Mouse (Mus musculus) lung, embryonic 16.5 days (tissue): Measurements from ENCODE around the gene Stx8. TPM values are rescaled to one million over a fixed set of nuclear protein-coding genes. Genes with fewer than 3 reads are reported as not detected.
A peak's percentile ranks its signal among the peaks of the same experiment; 100 is the strongest.

Source experiments
- ATAC-seq: fragments of 200-750 bp; cut with Nextera tagmentation; 2 replicates; pipeline ENCODE4 v1.8.0; 2017; ENCODE audit warnings: low read depth, mild to moderate bottlenecking, moderate library complexity
- H3K27ac ChIP-seq: fragments of 300-500 bp; sonication (generic); 2 replicates; pipeline ENCODE4 v1.5.1; 2014; ENCODE audit warnings: mild to moderate bottlenecking, control low read depth, low read length
- H3K27me3 ChIP-seq: fragments of 300-500 bp; sonication (generic); 2 replicates; pipeline ENCODE4 v1.6.1; 2014; ENCODE audit warnings: low read depth, low read length, mixed read lengths; ENCODE audit not compliant: control insufficient read depth, insufficient read depth
- H3K36me3 ChIP-seq: fragments of 300-500 bp; sonication (generic); 2 replicates; pipeline ENCODE4 v1.6.1; 2014; ENCODE audit warnings: low read length; ENCODE audit not compliant: control insufficient read depth, insufficient read depth
- H3K4me1 ChIP-seq: fragments of 300-500 bp; sonication (generic); replicated peaks from 2 replicates; pipeline ENCODE4 v1.6.1; 2014; ENCODE audit warnings: low read length, mixed read lengths; ENCODE audit not compliant: control insufficient read depth, insufficient read depth
- H3K4me2 ChIP-seq: fragments of 300-500 bp; sonication (generic); 2 replicates; pipeline ENCODE4 v1.6.1; 2014; ENCODE audit warnings: low read depth, low read length, control low read depth
- H3K4me3 ChIP-seq: fragments of 300-500 bp; sonication (generic); 2 replicates; pipeline ENCODE4 v1.5.1; 2014; ENCODE audit warnings: mild to moderate bottlenecking, low read length, control low read depth
- H3K9ac ChIP-seq: fragments of 300-500 bp; sonication (generic); 2 replicates; pipeline ENCODE4 v1.6.1; 2014; ENCODE audit warnings: low read length, control low read depth
- H3K9me3 ChIP-seq: fragments of 300-500 bp; sonication (generic); 2 replicates; pipeline ENCODE4 v1.6.1; 2016; ENCODE audit warnings: low read length; ENCODE audit not compliant: control insufficient read depth
- WGBS: fragments of 180-500 bp; shearing (Covaris S2); extraction: QIAGEN DNeasy Blood & Tissue Kit; methylation state at CpG from one replicate; pipeline ENCODE4 v1.1.7; 2014; 5-methylcytosine and 5-hydroxymethylcytosine counted together
- polyA plus RNA-seq: library from polyadenylated mRNA; unstranded; fragments of >200 nt; fragmentation: Nextera tagmentation; extraction: Ambion mirVana; gene quantifications from 2 replicates; pipeline ENCODE4 v1.2.1, GENCODE M21; 2015

Stx8 gene
- polyA plus RNA-seq, 1 experiment from 2014 or later: 64.7 TPM

DNA sequence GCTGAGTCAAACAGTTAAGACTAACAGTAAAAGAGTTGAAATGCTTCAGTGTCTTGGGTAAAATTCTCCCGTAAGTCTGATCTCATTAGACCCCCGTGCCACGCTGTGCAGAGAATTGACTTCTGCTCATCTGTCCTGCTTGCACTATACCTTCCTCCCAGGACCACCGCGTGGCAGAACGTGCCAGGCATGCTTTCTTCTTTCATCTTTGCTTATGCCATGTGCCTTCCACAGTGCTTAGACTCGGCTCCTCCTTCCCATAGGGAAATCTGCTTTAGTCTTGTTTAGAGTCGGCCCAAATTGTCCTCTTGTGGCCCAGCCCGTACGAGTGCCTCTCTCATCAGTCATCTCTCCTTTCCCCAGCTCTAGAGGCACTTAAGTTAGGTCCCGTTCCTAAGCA lies 1.8 kb downstream of the Stx8 start:
- H3K36me3 ChIP-seq: no peaks in the 10 kb centered on the region
- ATAC-seq: no peak
- peaks cover 14% of the 10 kb centered on the region for H3K4me1 ChIP-seq
- H3K27me3 ChIP-seq: no peaks in the 10 kb centered on the region
- H3K4me3 ChIP-seq: no peak overlapping the region
- 52% methylated on average over 11 of the region's 11 CpGs for WGBS
- H3K9me3 ChIP-seq: no peaks in the 10 kb centered on the region
- no peak overlapping the region for H3K27ac ChIP-seq
- H3K4me2 ChIP-seq: no peak overlapping the region
- no peak overlapping the region for H3K9ac ChIP-seq

DNA sequence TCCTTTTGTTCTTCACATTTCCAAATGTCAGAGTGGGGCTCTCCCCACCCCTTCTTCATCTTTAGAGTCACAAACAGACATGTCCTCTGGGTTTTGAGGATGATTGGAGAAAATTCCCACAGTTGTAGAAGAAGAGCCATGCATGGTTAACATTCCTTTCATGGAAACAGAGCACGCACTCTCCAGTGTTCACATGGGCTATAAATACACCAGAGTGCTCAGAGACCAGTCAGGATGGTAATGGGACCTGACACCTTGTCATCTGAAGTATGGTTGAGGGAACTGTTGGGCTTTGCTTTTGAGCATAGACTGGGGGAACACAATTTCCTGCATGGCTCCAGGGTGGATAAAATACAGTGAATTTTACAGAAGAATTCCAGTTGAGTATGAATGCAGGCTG lies 6.6 kb downstream of the Stx8 start:
- peak overlapping the region; percentile 63 for H3K27ac ChIP-seq
- H3K4me1 ChIP-seq: peaks cover 9% of the 10 kb centered on the region
- no peaks in the 10 kb centered on the region for H3K36me3 ChIP-seq
- 0 out of 2 replicates have a peak, but pooled peaks have one; percentile 28 for ATAC-seq
- H3K4me3 ChIP-seq: no peak overlapping the region
- H3K9me3 ChIP-seq: no peaks in the 10 kb centered on the region
- no peak overlapping the region for H3K9ac ChIP-seq
- H3K4me2 ChIP-seq: no peak overlapping the region
- 55% methylated on average over 1 of the region's 1 CpGs for WGBS
- no peaks in the 10 kb centered on the region for H3K27me3 ChIP-seq

DNA sequence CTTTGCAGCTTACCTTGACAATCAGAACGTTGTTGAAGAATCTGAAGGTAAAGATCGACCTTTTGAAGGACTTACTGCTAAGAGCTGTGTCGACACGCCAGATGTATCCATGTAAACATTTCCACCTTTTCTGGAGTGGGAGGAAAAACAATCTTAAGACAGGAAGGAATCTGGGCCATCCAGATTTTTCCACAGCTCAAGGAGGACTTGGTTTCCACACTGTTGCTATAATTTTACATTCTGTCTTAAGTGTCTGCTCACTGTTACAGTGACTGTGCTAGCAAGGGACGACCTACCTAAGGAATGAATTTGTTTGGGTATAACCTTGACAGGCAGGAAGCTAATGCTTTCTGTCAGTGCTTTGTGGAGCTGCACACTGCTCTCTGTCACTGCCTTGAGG lies 7.2 kb downstream of the Stx8 start:
- Histone ChIP-seq H3K9ac (no peak overlapping the region), H3K36me3 (no peaks in the 10 kb centered on the region), H3K4me1 (peaks cover 6% of the 10 kb centered on the region; the same call in 1 of the 2 replicates), H3K4me3 (no peak overlapping the region), H3K4me2 (no peak overlapping the region), H3K9me3 (no peaks in the 10 kb centered on the region), H3K27ac (peak overlapping the region; percentile 63), H3K27me3 (no peaks in the 10 kb centered on the region)
- 50% methylated on average over 5 of the region's 5 CpGs for WGBS
- peak; percentile 74 for ATAC-seq

DNA sequence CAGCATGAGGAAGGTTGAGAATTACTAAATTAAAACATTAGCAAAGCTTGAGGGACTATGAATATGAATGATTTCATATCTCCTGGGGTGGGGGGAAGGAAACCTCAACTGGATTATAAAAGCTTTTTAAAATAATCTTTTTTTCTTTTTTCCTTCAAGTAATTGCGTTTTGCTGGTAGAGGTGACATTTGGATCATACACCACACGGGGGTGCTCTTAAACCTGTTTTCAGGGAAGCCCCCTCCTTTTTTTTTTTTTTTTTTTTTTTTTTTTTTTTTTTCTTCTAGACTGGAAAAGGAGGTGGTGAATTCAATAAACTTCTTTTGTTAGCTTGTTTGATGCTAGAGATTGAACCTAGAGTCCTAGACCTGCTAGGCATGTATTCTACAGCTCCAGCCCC lies 9.3 kb downstream of the Stx8 start:
- H3K4me3 ChIP-seq: no peak overlapping the region
- H3K27ac ChIP-seq: no peak overlapping the region
- H3K27me3 ChIP-seq: no peaks in the 10 kb centered on the region
- no peaks in the 10 kb centered on the region for H3K36me3 ChIP-seq
- no peak overlapping the region for H3K4me2 ChIP-seq
- no peaks in the 10 kb centered on the region for H3K9me3 ChIP-seq
- no peak for ATAC-seq
- H3K4me1 ChIP-seq: 0 out of 2 replicates have a peak, but pooled peaks cover 3% of the 10 kb centered on the region
- no peak overlapping the region for H3K9ac ChIP-seq
- 6% methylated on average over 2 of the region's 2 CpGs for WGBS

DNA sequence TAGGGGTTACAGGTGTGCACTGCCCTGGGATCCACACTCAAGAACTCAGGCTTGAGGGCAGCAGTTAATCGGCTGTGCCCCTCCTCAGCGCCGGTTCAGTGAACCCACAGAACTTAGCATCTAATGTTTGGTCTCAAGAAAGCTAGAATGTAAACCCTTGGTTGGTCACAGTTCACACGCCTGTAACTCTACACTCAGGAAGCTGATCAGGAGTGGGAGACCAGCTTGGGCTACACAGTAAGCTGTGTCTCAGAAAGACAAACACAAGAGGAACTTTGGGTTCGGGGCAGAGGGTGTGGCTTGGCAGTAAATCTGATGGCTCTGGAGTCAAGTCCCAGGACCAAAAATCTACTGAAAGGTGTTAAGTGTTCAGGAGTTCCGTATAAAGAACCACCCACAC lies 17.6 kb downstream of the Stx8 start:
- Histone ChIP-seq H3K4me3 (no peak overlapping the region), H3K36me3 (no peaks in the 10 kb centered on the region), H3K27me3 (no peaks in the 10 kb centered on the region), H3K4me2 (no peak overlapping the region), H3K4me1 (no peaks in the 10 kb centered on the region), H3K9ac (no peak overlapping the region), H3K9me3 (no peaks in the 10 kb centered on the region), H3K27ac (no peak overlapping the region)
- ATAC-seq: no peak
- 78% methylated on average over 6 of the region's 6 CpGs for WGBS

DNA sequence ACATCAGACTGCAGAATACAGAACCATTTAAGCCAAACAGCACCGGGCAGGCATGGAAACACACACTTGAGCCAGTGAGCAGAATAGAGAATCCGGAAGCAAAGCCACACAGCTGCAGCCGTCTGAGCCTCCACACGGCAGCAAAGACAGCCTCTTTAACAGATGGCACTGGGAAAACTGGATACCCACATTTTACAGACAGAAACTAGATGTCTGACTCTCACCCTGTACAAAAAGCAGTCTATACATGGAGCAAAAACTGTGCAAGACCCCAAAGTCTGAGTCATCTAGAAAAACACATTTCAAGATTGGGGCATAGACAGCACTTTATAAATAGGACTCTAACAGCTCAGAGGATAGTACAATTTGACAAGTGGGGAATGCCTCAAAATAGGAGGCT lies 25.2 kb downstream of the Stx8 start:
- no peaks in the 10 kb centered on the region for H3K27me3 ChIP-seq
- H3K36me3 ChIP-seq: no peaks in the 10 kb centered on the region
- H3K4me2 ChIP-seq: no peak overlapping the region
- ATAC-seq: no peak
- H3K9me3 ChIP-seq: no peaks in the 10 kb centered on the region
- no peak overlapping the region for H3K9ac ChIP-seq
- no peak overlapping the region for H3K27ac ChIP-seq
- 78% methylated on average over 4 of the region's 4 CpGs for WGBS
- no peak overlapping the region for H3K4me3 ChIP-seq
- H3K4me1 ChIP-seq: no peaks in the 10 kb centered on the region

DNA sequence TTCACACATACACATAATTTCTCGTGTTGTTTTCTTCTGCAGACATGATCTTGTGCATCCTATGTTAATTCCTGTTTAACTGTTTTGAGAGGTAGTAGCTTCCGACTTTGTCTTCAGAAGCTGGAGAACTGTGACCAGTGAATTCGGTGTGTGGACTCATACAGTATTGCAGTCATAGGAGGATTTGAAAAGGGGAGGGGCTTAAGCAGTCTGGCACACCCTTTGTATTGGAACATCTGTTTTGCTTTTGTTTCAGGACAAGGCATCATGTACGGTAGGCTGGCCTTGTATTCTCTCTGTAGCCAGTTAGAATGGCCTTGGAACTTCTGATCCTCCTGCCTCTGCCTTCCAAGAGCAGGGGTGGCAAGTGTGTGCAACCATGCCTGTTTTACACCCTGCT lies 30.0 kb downstream of the Stx8 start:
- no peak overlapping the region for H3K4me3 ChIP-seq
- no peak overlapping the region for H3K9ac ChIP-seq
- no peak for ATAC-seq
- 0 out of 2 replicates have a peak, but pooled peaks cover 4% of the 10 kb centered on the region for H3K4me1 ChIP-seq
- 77% methylated on average over 4 of the region's 4 CpGs for WGBS
- H3K36me3 ChIP-seq: no peaks in the 10 kb centered on the region
- no peak overlapping the region for H3K4me2 ChIP-seq
- no peaks in the 10 kb centered on the region for H3K27me3 ChIP-seq
- H3K27ac ChIP-seq: no peak overlapping the region
- no peaks in the 10 kb centered on the region for H3K9me3 ChIP-seq

DNA sequence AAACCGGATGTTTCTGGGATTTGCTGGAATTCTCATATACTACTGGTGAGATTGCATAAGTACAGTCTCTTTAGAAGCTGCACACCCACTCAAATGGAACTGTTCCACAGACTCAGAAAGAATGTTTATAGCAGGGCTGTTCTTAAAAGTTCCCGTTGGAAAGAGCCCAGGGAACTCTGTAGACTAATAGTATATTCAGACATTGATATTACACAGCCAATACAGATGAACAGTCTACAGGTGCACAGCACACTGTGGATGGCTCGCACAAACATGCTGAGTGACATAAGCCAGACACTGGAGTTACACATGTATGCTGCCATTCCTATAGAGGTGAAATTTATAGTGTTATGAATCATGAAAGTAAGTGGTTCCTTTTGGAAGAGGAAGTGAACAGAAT lies 32.9 kb downstream of the Stx8 start:
- ATAC-seq: no peak
- Histone ChIP-seq H3K9ac (no peak overlapping the region), H3K36me3 (no peaks in the 10 kb centered on the region), H3K4me2 (no peak overlapping the region), H3K9me3 (no peaks in the 10 kb centered on the region), H3K4me1 (0 out of 2 replicates have a peak, but pooled peaks cover 4% of the 10 kb centered on the region), H3K4me3 (no peak overlapping the region), H3K27ac (no peak overlapping the region), H3K27me3 (no peaks in the 10 kb centered on the region)
- WGBS: 75% methylated on average over 3 of the region's 3 CpGs

DNA sequence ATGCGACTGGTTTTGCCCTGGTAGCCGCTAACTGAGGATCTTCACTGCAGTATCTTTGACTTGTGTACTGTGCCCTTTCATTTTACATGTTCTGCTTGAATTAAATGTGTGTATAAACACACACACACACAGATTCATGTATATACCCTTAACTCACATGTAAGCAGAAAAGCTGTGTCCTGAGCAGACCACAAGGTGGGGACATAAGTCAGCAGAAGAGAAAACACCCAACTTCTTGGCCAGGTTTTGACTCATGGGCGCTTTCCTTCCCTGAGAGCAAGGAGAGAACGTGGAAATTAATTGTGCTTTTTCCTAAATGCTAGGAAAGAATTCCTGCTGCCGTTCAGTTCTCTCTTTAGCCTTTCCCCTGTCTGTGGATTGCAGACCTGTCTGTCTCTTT lies 33.6 kb downstream of the Stx8 start:
- H3K36me3 ChIP-seq: no peaks in the 10 kb centered on the region
- no peak for ATAC-seq
- no peak overlapping the region for H3K4me3 ChIP-seq
- no peak overlapping the region for H3K4me2 ChIP-seq
- H3K27ac ChIP-seq: no peak overlapping the region
- H3K9ac ChIP-seq: no peak overlapping the region
- no peaks in the 10 kb centered on the region for H3K27me3 ChIP-seq
- H3K4me1 ChIP-seq: 0 out of 2 replicates have a peak, but pooled peaks cover 4% of the 10 kb centered on the region
- H3K9me3 ChIP-seq: no peaks in the 10 kb centered on the region
- WGBS: 66% methylated on average over 5 of the region's 5 CpGs

DNA sequence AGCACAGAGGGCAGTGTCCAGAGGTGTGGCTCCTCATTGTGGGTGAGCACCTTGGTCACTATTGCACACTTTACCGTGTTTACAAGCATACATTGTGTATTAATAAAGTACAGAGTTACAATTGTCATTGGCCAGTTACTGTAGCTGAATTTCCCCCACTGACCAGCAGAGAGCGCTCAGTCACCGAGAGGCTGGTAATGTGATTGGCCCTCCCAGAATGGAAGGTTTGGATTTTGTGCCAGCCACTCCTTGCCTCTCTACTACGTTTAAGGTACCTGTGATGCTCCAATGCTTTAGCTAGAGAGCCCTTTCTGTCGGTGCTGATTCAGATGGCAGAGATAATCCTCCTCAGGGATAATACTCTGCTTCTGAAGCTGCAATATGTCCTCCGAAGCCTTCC lies 38.2 kb downstream of the Stx8 start:
- WGBS: 18% methylated on average over 6 of the region's 6 CpGs
- ATAC-seq: peak; percentile 12; the same call in 1 of the 2 replicates

More for the DNA sequence above, 38.2 kb downstream of the Stx8 start:
- H3K4me3 ChIP-seq: no peak overlapping the region
- peaks cover 15% of the 10 kb centered on the region for H3K4me1 ChIP-seq
- no peak overlapping the region for H3K9ac ChIP-seq
- H3K36me3 ChIP-seq: no peaks in the 10 kb centered on the region
- H3K4me2 ChIP-seq: no peak overlapping the region
- no peaks in the 10 kb centered on the region for H3K27me3 ChIP-seq
- no peaks in the 10 kb centered on the region for H3K9me3 ChIP-seq
- H3K27ac ChIP-seq: no peak overlapping the region
